Mouse (Mus musculus): ENCODE measurements around the gene Lcn2. TPM values are rescaled to one million over a fixed set of nuclear protein-coding genes. Genes with fewer than 3 reads are reported as not detected.

The Lcn2 gene
- polyA plus RNA-seq, 1 experiment from 2014 or later = 0.93 TPM

DNA sequence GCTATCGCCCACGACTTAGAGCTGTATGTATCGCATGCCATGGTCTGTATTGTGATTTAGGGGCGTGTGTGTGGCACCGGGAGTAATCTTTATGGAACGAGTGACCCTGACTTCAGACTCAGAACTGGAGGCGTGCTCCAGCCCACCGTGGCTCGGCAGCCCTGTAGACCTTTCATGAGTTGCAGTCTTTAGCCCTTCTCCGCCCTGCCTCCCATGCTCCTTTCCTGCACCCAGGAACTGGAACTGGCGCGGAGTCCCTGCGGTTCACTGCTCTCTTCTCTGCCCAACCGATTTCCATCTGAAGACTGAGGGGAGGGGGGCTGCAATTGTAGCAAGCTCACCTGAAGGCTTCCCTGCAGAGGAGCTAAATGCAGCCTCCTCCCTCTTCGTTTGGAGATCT lies 8.6 kb upstream of the Lcn2 start:
- H3K27ac ChIP-seq (ENCODE audit: low read depth, low read length) = peak overlapping the region; percentile 91
- no peak for ATAC-seq
- H3K9ac ChIP-seq (ENCODE audit: low read depth, low read length) = peak overlapping the region; percentile 94
- H3K4me3 ChIP-seq (ENCODE audit: low read length) = peak overlapping the region; percentile 85
- no peaks in the 10 kb centered on the region for H3K9me3 ChIP-seq (ENCODE audit: control insufficient read depth, low read length)
- H3K36me3 ChIP-seq (ENCODE audit: control insufficient read depth, insufficient read depth, low read length) = peaks cover 5% of the 10 kb centered on the region; the same call in 1 of the 2 replicates
- 2% methylated on average over 15 of the region's 15 CpGs for whole genome bisulfite sequencing
- peaks cover 17% of the 10 kb centered on the region for H3K4me1 ChIP-seq (ENCODE audit: control insufficient read depth, insufficient read depth, low read depth, low read length)
- no peaks in the 10 kb centered on the region for H3K27me3 ChIP-seq (replicated peaks; ENCODE audit: control insufficient read depth, insufficient read depth, low read length)
- peak overlapping the region; percentile 93 for H3K4me2 ChIP-seq (ENCODE audit: low read length)

DNA sequence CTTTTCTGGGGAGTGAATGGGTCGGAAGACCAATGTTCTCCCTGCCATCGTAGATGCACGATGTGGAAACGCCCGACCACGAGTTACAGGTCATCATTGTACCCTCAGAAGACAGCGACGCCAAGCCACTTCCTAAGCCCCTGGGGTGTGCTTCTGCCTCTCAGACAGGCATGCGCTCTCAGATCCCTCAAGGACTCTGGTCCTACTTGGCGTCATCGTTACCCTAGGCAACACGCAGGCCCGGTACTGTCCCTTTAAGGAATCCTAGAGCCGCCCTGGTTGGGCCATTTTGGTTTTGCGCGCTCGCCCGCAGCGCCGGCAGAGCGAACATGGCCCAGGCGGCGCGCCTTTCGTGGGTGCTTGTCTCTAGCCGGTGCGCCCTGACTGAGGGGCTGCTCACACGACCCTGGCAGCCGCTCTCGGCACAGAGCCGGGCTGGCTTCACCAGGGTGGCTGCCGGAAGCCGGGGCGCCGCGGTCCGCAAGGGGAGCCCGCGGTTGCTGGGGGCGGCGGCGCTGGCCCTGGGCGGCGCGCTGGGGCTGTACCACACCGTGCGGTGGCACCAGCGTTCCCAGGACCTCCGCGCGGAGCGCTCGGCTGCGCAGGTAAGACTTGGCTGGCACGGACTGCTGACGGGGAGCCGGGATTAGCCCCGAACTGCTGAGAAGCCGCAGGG lies 8.0 kb upstream of the Lcn2 start:
- peak overlapping the region; percentile 93 for H3K4me2 ChIP-seq (ENCODE audit: low read length)
- H3K9me3 ChIP-seq (ENCODE audit: control insufficient read depth, low read length) = no peaks in the 10 kb centered on the region
- H3K9ac ChIP-seq (ENCODE audit: low read depth, low read length) = peak overlapping the region; percentile 94
- H3K27me3 ChIP-seq (replicated peaks; ENCODE audit: control insufficient read depth, insufficient read depth, low read length) = no peaks in the 10 kb centered on the region
- peak overlapping the region; percentile 91 for H3K27ac ChIP-seq (ENCODE audit: low read depth, low read length)
- H3K4me1 ChIP-seq (ENCODE audit: control insufficient read depth, insufficient read depth, low read depth, low read length) = peaks cover 17% of the 10 kb centered on the region
- H3K4me3 ChIP-seq (ENCODE audit: low read length) = peak overlapping the region; percentile 85
- ATAC-seq = peak; percentile 97
- H3K36me3 ChIP-seq (ENCODE audit: control insufficient read depth, insufficient read depth, low read length) = peaks cover 5% of the 10 kb centered on the region; the same call in 1 of the 2 replicates
- 0% methylated on average over 54 of the region's 59 CpGs for WGBS

DNA sequence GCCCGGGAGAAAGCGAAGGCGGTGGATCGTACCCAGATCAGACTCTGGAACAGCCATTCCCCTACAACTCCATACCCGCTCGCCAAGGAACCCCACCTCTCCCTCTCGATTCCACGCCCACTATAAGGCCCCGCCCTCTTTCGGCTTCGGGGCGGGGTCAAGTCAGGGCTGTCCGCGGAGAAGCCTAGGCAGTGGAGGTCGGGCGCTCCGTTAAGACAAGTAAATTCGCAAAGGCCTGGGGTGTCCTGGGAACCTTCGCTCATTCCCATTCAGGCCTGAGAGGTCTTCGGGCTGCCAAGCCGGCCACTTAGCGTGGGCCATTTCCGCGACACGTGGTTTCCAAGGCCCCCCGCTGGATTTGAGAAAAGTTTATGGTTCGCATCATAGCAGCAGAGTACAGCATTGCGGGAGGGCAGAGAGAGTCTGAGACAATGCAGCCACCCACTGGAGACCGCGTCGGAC lies 7.5 kb upstream of the Lcn2 start, which contains the start of gene Ptges2:
Ptges2 (plus strand) TSS at position 413 of the 462 bp plus-strand sequence.
- H3K27me3 ChIP-seq (replicated peaks; ENCODE audit: control insufficient read depth, insufficient read depth, low read length) = no peaks in the 10 kb centered on the region
- H3K27ac ChIP-seq (ENCODE audit: low read depth, low read length) = peak within 1 kb of the TSS; percentile 91
- peak within 1 kb of the TSS; percentile 93 for H3K4me2 ChIP-seq (ENCODE audit: low read length)
- under 1% methylated on average over 31 of the region's 31 CpGs for WGBS
- peak within 1 kb of the TSS; percentile 94 for H3K9ac ChIP-seq (ENCODE audit: low read depth, low read length)
- peaks cover 17% of the 10 kb centered on the region for H3K4me1 ChIP-seq (ENCODE audit: control insufficient read depth, insufficient read depth, low read depth, low read length)
- peak within 1 kb of the TSS; percentile 85 for H3K4me3 ChIP-seq (ENCODE audit: low read length)
- ATAC-seq = peak; percentile 94
- H3K36me3 ChIP-seq (ENCODE audit: control insufficient read depth, insufficient read depth, low read length) = 0 out of 2 replicates have a peak, but pooled peaks cover 3% of the 10 kb centered on the region
- H3K9me3 ChIP-seq (ENCODE audit: control insufficient read depth, low read length) = no peaks in the 10 kb centered on the region

DNA sequence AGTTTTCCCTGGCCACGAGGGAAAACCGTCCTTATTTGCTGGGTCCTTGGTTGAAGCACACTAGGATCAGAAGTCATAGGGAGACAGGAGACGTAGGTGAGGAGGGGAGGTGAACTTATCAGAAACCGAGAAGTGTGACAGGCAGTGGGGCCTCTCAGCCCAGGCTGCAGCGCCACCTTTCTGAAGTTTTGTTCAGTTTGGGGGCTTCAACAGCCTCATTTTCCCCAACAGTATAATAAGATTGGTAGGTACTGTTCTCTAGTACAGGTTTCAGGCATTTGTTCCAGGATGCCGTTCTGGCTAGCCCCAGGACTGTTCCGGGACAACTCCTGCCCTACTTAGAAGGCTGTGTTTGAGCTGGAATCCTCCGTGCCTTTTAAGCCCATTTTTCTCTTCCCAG lies 6.9 kb upstream of the Lcn2 start:
- H3K36me3 ChIP-seq (ENCODE audit: control insufficient read depth, insufficient read depth, low read length) = no peaks in the 10 kb centered on the region
- no peaks in the 10 kb centered on the region for H3K27me3 ChIP-seq (replicated peaks; ENCODE audit: control insufficient read depth, insufficient read depth, low read length)
- peaks cover 17% of the 10 kb centered on the region for H3K4me1 ChIP-seq (ENCODE audit: control insufficient read depth, insufficient read depth, low read depth, low read length)
- H3K4me3 ChIP-seq (ENCODE audit: low read length) = peak overlapping the region; percentile 85
- 4% methylated on average over 8 of the region's 8 CpGs for WGBS
- H3K9ac ChIP-seq (ENCODE audit: low read depth, low read length) = peak overlapping the region; percentile 94
- ATAC-seq = no peak
- peak overlapping the region; percentile 93 for H3K4me2 ChIP-seq (ENCODE audit: low read length)
- peak overlapping the region; percentile 91 for H3K27ac ChIP-seq (ENCODE audit: low read depth, low read length)
- no peaks in the 10 kb centered on the region for H3K9me3 ChIP-seq (ENCODE audit: control insufficient read depth, low read length)

DNA sequence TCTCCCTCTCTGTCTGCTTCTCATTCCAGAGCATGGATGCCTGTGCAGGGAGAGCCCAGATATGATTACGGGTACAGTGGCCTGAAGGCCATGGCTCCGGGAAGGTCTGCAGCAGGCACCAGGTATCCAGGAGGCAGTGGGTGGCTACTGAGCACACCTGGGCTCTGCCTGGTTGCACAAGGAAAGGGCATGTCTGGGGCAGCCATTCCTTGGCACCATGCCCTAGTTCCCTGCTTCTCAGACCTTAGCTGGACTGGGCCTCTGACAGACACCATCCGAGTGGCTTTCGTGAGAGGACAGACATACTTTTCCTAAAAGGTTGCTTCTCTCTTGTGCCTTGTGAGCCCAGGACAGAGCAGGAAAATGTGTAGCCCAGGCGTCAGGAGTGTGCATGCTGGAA lies 4.0 kb upstream of the Lcn2 start:
- 81% methylated on average over 5 of the region's 5 CpGs for whole genome bisulfite sequencing
- Histone ChIP-seq H3K4me2 (ENCODE audit: low read length) (no peak overlapping the region), H3K27ac (ENCODE audit: low read depth, low read length) (no peak overlapping the region), H3K9me3 (ENCODE audit: control insufficient read depth, low read length) (no peaks in the 10 kb centered on the region), H3K36me3 (ENCODE audit: control insufficient read depth, insufficient read depth, low read length) (no peaks in the 10 kb centered on the region), H3K9ac (ENCODE audit: low read depth, low read length) (no peak overlapping the region), H3K4me3 (ENCODE audit: low read length) (no peak overlapping the region), H3K27me3 (replicated peaks; ENCODE audit: control insufficient read depth, insufficient read depth, low read length) (no peaks in the 10 kb centered on the region), H3K4me1 (ENCODE audit: control insufficient read depth, insufficient read depth, low read depth, low read length) (peaks cover 7% of the 10 kb centered on the region)
- ATAC-seq = no peak

DNA sequence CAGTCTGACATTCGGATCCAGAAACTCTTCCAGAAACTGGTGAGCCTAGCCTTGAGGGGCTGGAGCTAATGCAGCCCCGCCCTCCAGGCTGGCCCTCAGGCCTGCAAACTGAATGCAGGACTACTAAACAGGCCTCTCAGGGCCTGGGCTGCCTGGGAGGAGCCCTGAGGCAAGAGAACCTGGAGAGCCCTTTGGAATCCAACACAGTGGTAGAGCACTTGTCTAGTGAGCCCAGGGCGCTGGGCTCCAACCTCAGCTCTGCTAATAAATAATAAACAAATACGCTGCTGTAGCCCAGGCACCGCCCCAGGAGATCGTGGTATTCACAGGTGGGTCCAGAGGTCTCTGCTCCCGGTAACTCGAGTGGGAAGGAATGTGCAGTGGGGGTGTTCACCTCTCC lies 2.8 kb upstream of the Lcn2 start:
- H3K27ac ChIP-seq (ENCODE audit: low read depth, low read length) = no peak overlapping the region
- H3K36me3 ChIP-seq (ENCODE audit: control insufficient read depth, insufficient read depth, low read length) = no peaks in the 10 kb centered on the region
- H3K9ac ChIP-seq (ENCODE audit: low read depth, low read length) = no peak overlapping the region
- H3K4me2 ChIP-seq (ENCODE audit: low read length) = no peak overlapping the region
- no peaks in the 10 kb centered on the region for H3K9me3 ChIP-seq (ENCODE audit: control insufficient read depth, low read length)
- no peak overlapping the region for H3K4me3 ChIP-seq (ENCODE audit: low read length)
- peaks cover 3% of the 10 kb centered on the region; the same call in 1 of the 2 replicates for H3K4me1 ChIP-seq (ENCODE audit: control insufficient read depth, insufficient read depth, low read depth, low read length)
- 74% methylated on average over 8 of the region's 8 CpGs for WGBS
- no peak for ATAC-seq
- H3K27me3 ChIP-seq (replicated peaks; ENCODE audit: control insufficient read depth, insufficient read depth, low read length) = no peaks in the 10 kb centered on the region

DNA sequence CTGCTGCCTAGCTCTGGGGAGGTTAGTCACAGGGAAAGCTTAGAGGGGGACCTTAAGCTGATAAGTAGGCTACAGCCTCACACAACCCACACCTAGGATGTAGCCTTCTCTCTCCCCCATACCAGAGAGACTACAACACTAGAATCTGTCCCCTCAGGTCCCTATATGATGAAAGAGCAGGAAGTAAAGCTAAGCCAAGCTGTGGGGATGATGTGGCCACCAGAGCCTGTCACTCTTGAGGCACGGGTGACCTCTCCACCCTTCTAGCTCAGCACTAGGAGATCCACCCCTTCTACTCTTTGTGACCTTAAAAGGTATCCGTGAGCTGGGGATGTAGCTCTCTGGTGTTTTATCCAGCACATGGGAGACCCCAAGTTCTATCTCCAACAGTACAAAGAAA lies 1.1 kb upstream of the Lcn2 start:
- H3K27me3 ChIP-seq (replicated peaks; ENCODE audit: control insufficient read depth, insufficient read depth, low read length) = no peaks in the 10 kb centered on the region
- no peak overlapping the region for H3K4me2 ChIP-seq (ENCODE audit: low read length)
- H3K36me3 ChIP-seq (ENCODE audit: control insufficient read depth, insufficient read depth, low read length) = no peaks in the 10 kb centered on the region
- no peak overlapping the region for H3K4me3 ChIP-seq (ENCODE audit: low read length)
- H3K4me1 ChIP-seq (ENCODE audit: control insufficient read depth, insufficient read depth, low read depth, low read length) = no peaks in the 10 kb centered on the region
- 77% methylated on average over 2 of the region's 2 CpGs for WGBS
- H3K9ac ChIP-seq (ENCODE audit: low read depth, low read length) = no peak overlapping the region
- H3K9me3 ChIP-seq (ENCODE audit: control insufficient read depth, low read length) = no peaks in the 10 kb centered on the region
- no peak for ATAC-seq
- no peak overlapping the region for H3K27ac ChIP-seq (ENCODE audit: low read depth, low read length)

DNA sequence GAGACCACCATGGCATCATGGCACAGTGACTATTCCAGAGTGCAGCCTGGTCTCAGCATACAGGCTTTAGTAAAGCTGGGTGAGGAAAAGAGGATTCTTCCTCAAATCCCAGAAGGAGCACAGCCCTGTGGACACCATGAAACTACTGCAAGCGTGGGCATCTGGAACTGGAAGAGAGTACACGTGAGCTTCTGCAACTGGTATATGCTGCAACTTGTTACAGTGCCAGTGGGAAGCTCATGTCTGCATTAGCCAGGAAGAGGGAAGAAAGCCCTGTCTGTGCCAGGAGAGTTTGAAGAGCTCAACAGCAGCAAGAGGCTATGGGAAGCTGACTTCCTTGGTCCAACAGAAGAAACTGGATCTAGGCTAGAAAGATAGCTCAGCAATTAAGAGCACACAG lies 5.4 kb downstream of the Lcn2 start:
- H3K27me3 ChIP-seq (replicated peaks; ENCODE audit: control insufficient read depth, insufficient read depth, low read length) = no peaks in the 10 kb centered on the region
- H3K4me3 ChIP-seq (ENCODE audit: low read length) = no peak overlapping the region
- no peak for ATAC-seq
- no peak overlapping the region for H3K27ac ChIP-seq (ENCODE audit: low read depth, low read length)
- no peak overlapping the region for H3K9ac ChIP-seq (ENCODE audit: low read depth, low read length)
- WGBS = 82% methylated on average over 2 of the region's 2 CpGs
- no peak overlapping the region for H3K4me2 ChIP-seq (ENCODE audit: low read length)
- H3K4me1 ChIP-seq (ENCODE audit: control insufficient read depth, insufficient read depth, low read depth, low read length) = peaks cover 11% of the 10 kb centered on the region
- H3K9me3 ChIP-seq (ENCODE audit: control insufficient read depth, low read length) = no peaks in the 10 kb centered on the region
- peaks cover 17% of the 10 kb centered on the region for H3K36me3 ChIP-seq (ENCODE audit: control insufficient read depth, insufficient read depth, low read length)

DNA sequence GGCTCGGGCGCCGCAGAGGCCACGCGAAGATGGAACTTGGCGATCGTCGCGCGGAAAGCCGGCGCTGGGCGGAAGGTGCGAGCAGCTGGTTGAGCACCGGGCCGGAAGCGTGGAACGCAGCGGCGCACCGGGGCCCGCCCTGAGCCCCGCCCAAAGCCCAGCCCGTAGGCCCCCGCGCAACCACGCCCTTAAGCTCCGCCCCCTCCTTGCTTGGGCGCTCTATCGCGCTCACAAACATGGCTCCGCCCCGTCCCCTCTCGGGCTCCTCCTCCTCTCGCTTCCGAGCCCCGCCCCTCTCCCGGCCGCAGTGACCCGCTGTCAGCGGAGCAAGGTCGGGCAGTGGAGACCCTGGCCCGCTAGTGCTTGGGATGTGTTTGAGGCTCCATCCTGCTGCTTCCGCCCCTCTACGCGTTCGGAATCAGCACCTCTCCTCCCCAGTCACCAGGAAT lies 6.3 kb downstream of the Lcn2 start, which contains the start of gene 1110008P14Rik:
1110008P14Rik (minus strand) TSS at position 164 of the 449 bp plus-strand sequence.
- Histone ChIP-seq H3K9ac (ENCODE audit: low read depth, low read length) (peak within 1 kb of the TSS; percentile 80), H3K27ac (ENCODE audit: low read depth, low read length) (peak within 1 kb of the TSS; percentile 75; the same call in 1 of the 2 replicates), H3K27me3 (replicated peaks; ENCODE audit: control insufficient read depth, insufficient read depth, low read length) (no peaks in the 10 kb centered on the region), H3K4me2 (ENCODE audit: low read length) (peak within 1 kb of the TSS; percentile 98), H3K4me1 (ENCODE audit: control insufficient read depth, insufficient read depth, low read depth, low read length) (peaks cover 11% of the 10 kb centered on the region), H3K4me3 (ENCODE audit: low read length) (peak within 1 kb of the TSS; percentile 75), H3K9me3 (ENCODE audit: control insufficient read depth, low read length) (no peaks in the 10 kb centered on the region), H3K36me3 (ENCODE audit: control insufficient read depth, insufficient read depth, low read length) (peaks cover 26% of the 10 kb centered on the region)
- WGBS = under 1% methylated on average over 38 of the region's 47 CpGs
- ATAC-seq = peak; percentile 93
